Mouse (Mus musculus) cortical plate, adult 2 months (tissue): ENCODE results near the gene Rfxank.

Experiments
- CTCF ChIP-seq: fragments of 200-500 bp; IDR thresholded peaks from 2 replicates; pipeline ENCODE4 v1.5.1; 2011; ENCODE audit warnings: mild to moderate bottlenecking, control low read depth, low read length; ENCODE audit not compliant: insufficient read depth; ENCODE audit errors: extremely low read depth
- POLR2A ChIP-seq: fragments of 200-500 bp; IDR thresholded peaks from 2 replicates; pipeline ENCODE4 v1.6.1; 2011; ENCODE audit warnings: mild to moderate bottlenecking, low read length, control low read depth; ENCODE audit not compliant: insufficient read depth; ENCODE audit errors: extremely low read depth

DNA sequence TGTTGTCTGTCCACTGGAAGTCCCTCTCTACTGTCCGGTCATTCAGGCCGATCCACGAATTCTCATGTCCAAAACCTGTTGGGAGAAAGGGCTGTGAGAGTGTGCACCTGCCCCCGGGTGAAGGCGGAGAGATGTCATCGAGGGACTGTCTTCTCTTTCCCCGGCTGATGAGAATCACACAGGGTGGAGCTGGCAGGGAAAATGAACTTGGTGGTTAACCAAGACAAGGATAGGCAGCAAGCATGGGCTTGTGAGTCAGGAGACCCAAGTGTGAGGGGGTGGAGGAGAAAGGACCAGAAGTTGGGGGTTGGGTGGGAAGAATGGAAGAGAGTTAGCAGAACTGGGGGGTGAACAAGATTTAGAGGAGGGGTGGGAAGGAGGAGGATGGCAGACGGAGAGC lies 38.7 kb downstream of the Rfxank start:
- TF ChIP-seq CTCF (no peak), POLR2A (no peak)
